Mouse (Mus musculus) mesoderm, embryonic 11.5 days (tissue): ENCODE data around the gene Ptgds.

Experiments used
- DNase-seq: peaks from one replicate; pipeline ENCODE4 v3.0.0-alpha.2; 2012; ENCODE audit warnings: low read depth, low spot score

The Ptgds gene

DNA sequence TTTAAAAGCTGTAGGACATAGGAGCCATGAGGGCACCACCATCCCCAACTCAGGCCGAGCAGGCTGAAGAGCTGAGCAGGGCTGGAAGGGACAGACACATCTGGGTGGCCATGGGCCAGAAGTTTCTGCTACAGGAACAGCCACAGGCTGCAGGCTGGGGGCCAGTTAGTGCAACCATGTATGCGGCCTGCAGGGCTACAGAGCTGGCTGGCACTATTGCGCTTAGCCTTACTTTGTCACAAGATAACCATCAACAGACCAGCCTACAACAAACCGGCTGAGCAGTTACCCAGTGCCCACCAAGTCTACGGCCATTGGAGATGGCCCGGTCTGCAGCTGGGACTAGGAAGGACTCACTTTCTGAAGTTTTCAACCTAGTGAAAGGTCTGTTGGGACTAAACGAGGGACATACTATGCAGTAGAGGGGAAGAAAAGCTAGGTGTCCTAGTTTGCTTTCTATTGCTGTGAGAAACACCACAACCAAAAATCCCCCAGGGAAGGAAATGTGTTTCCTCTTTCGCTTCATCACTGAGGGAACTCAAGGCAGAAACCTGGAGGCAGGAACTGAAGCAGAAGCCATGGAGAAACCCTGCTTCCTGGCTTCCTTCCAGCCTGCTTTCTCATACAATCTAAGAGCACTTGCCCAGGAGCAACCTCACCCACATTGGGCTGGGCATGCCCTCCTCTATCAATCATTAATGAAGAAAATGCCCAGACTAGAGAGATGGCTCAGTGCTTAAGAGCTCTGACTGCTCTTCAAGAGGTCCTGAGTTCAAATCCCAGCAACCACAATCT is 18.8 kb downstream of the Ptgds start:
- no peak for DNase-seq

DNA sequence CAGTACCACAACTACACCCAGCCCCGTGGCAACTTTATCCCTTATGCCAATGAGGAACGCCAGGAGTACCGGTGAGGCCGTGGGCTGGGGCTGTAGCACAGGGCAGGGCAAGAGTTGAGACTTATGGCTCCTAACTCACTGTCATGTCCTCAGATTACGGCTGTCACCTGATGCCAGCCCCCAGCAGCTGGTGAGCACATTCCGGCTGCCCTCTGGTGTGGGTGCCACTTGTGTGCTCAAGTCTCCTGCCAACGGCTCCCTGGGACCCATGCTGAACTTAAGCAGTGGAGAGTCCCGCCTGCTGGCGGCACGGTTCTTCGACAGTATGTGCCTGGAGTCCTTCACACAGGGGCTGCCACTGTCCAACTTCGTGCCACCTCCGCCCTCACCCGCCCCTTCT is 27.2 kb downstream of the Ptgds start:
- DNase-seq, result no peak

DNA sequence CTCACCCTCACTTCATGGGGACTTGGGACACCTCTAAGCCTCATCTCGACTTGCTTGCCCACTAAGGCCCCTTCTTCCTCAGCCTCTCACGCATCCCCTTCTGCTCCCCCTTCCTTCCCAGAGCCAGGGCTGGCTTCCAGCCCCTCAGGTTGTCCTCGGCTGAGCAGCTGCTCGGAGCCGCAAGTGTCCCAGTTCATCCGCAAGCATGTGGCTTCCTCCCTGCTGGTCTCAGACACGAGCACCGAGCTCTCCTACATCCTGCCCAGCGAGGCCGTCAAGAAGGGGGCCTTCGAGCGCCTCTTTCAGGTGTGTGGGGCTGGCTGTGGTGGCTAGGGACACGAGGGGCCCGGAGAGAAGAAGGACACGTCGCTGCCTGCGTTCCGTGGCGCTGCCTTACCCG is 28.8 kb downstream of the Ptgds start:
- no peak for DNase-seq

DNA sequence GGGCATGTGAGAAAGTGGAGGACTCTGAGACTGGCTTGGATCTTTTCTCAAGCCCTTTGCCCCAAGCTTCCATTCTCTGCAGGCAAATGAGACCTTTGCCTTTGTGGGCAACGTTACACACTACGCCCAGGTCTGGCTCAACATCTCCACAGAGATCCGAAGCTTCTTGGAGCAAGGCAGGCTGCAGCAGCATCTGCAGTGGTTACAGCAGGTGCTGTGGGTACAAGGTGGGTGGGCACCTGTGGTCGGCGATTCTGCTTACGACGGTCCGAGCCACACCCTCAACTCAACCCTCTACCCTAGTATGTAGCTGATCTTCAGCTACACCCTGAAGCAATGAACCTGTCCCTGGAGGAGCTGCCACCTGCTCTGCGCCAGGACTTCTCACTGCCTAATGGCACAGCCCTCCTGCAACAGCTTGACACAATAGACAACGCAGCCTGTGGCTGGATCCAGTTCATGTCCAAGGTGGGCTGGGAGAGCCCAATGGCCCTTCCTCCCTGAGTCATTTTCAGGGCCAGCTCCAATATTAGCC is 33.5 kb downstream of the Ptgds start:
- DNase-seq, result no peak

DNA sequence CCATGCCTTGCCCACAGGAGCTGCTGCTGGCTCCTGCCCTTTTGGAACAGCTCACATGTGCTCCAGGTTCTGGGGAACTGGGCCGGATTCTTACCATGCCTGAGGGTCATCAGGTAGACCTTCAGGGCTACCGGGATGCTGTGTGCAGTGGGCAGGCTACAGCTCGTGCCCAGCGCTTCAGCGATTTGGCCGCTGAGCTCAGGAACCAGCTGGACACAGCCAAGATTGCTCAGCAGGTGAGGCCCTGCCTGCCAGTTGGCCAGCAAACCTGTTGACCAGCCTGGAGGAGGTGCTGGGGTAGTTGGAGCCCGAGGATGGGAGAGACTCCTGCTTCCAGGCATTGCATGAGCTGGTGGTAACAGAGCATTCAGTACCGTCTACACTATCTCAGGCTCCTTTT is 35.6 kb downstream of the Ptgds start:
- no peak for DNase-seq

DNA sequence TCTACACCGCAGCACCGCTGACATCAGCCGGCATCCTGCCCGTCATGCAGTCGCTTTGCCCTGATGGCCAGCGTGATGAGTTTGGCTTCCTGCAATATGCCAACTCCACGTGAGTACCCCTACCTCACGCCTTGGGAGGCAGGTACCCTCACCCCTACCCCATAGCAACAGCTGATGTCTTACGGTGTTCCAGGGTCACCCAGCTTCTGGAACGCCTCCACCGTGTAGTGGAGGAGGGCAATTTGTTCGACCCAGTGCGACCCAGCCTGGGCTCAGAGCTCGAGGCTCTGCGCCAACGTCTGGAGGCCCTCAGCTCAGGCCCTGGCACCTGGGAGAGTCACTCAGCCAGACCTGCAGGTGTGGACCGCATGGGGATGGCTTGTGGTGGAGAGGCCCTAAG is 36.7 kb downstream of the Ptgds start:
- DNase-seq, result no peak

DNA sequence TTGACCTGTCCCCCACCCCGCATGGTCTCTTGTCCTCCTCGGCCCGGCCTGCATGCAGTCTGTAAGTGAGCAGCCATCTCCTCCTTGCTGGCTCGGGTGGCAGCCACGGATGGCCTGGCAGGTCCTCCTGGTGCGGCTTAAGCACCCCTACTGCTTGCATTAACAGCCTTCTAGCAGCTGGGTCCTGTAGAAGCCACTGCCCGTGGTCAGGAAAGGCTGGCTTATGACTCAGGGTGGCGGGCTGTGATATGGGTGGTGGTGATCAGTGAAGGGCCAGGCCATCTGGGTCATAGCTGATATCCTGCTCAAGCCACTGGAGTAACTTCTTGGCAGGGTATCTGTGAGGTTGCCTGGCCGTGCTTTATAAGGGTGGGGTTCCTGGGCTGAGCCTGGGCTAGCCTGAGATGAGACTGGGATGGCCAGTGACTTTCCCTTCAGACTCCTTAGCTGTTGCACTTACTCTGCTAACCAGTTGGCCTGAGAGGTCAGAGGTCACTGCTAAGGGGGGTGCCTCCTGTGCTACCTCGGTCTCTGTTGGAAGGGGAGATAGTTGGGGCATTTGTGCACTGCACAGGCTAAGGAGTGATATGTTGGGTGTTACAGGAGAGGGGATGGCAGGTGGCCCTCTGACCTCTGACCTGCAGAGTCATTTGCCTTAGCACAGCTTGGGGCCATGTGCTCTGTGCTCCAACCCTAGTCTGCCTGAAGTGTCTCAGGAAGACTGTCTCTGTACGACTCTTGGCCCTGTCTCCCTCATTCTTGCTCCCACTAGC is 37.3 kb downstream of the Ptgds start:
- no peak for DNase-seq

DNA sequence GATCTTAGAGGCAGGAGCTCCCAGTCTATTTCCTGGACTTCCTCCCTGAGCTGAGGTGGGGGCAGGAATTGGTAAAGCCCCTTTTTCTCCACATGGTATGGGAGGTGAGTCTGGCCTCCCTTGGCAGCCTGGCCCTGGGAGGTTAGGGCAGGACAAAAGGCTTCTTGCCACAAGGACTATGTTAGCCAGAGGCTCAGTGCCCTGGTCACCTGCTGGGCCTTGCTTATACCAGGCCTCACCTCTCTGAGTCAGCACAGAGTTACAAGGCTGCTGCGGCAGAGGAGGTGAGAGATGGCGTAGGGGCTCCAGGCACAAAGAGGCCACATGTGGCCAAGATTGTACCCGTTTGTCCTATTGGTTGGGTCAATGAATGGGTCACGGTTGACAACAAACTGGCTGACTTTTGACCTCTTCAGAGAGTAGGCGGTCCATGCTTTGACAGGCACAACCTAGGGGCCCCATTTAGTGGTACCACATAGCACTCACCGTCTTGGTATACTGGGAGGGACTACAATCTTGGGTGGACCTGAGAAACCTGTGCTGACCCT is 38.5 kb downstream of the Ptgds start:
- DNase-seq, result no peak

GRCm38 (mm10) chr2:25430395-25431233 is 39.2 kb downstream of the Ptgds start:
- no peak for DNase-seq

DNA sequence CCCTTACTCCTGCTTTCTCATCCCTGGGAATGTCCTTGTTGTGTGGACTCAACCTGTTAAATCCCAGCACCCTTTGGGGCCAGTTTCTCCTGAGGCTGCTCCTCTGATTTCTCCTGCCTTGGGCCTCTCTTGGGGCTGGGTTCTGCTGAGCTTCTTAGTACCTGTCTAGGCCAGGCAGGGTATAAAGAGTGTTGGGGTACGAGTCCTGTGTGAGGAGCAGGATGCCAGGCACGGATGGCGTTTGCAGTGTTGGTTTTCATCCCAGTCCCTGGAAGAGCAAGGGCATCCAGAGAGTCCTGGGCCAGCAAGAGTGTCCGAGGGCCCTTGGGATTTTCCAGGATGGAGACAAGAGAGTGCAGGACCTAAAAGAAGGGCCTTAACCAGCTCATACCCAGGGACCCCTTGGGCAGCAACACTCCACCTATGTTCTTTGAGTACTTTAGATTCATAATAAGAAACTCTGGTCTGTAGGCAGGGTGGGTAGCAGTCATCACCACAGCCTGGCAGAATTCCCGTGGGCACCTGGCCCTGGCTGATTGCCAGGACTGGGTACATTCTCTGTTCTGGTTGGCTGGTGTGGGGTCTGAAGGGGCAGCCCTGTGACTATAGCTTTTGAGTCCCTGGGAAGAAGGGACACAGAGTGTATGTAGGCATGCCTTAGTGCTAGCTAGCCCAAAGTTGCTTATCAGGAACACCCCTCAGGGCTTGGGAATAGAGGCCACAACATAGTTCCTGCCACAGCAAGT is 40.2 kb downstream of the Ptgds start:
- no peak for DNase-seq

GRCm38 (mm10) chr2:25428442-25429236 is 41.2 kb downstream of the Ptgds start, which contains the start of gene Abca2:
Gene Abca2, plus strand, starts transcription at chr2:25428703.
- DNase-seq, result peak; percentile 94

DNA sequence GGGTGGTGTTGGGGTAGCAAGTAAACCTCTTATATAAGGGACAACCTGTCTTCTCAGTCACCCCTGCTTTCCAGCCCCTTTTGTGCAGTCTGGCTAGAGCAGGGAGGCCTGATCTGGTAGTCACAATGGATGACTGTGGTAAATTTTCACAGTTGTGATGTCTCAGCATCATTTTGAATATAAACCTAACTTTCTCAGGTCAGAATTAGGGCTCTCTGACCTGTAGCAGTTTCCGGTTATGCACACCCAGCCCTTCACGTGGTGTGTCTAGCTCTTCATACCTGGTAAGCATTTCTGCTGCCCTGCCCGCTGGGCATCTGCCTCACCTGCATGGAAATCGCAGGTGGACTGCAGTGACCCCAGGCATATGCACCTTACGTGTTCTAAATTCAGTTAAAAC is 42.6 kb downstream of the Ptgds start:
- no peak for DNase-seq

DNA sequence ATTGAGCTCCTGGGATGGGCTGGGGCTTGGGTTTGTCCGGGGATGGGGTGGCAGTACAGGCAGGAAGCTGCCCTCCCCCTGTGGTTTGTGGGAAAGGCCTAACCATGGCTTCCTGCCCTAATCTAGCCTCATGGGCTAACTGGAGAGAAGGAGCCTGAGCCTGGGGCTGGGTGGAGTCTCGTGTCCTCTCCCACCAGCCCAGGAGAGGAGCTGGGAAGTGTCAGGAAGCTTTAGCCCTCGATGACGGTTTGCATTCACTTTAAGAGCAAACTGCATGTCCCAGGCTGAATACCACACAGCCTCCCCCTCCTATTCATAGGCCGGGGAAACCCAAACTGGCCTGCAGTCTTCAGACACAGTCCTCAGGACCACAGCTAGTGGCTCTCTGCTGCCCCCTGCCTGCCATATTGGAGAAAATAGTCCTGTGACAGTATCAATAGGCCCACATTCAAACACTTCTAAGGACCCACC is 43.1 kb downstream of the Ptgds start:
- DNase-seq, result peak; percentile 74

GRCm38 (mm10) chr2:25425481-25425880 is 44.4 kb downstream of the Ptgds start:
- DNase-seq, result no peak

- DNase-seq, result no peak
These were observed 46.2 kb downstream of the Ptgds start for GRCm38 (mm10) chr2:25423626-25424025.

DNA sequence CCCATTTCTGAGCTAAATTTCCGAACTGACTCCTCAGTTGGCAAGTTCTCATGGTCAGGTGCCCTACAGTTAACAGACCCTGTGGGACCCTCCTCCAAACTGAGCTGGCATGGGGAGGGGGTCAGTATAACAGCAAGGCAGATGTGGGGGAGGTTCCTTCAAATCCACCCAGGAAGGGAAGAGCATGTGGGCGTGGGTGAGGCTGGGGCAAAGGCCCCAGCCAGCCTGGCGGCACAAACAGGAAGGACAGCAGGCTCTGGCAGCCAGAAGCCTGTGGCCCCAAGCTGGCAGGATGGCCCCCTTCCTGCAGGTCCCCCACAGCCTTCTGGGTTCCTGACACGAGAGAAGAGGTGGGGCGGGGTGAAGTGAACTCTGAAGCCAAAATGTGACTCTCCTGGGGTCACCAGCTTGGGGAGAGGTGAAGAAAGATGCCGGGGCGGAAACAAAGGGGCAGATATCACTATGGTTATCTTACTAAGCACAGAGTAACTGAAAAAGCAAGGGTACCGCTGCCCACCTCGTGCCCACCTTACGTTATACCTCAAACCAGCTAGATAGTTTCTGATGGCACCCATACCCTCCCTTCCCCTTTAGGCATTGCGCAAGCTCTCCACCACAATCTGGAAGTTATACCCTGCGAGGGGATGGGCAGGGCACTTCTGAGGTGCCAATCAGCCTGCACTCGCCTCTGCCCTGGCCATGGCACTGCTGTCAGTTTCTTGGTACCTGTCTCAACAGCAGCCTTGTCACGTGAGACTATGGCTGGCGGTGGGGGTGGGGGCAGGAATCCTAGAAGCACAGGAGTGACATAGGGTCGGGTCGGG is 47.0 kb downstream of the Ptgds start, which contains the start of gene Fut7:
Gene Fut7, plus strand, starts transcription at position 681 of the 824 bp plus-strand sequence.
- no peak for DNase-seq

- DNase-seq, result peak; percentile 81
These were observed 48.0 kb downstream of the Ptgds start for GRCm38 (mm10) chr2:25421896-25422295.

DNA sequence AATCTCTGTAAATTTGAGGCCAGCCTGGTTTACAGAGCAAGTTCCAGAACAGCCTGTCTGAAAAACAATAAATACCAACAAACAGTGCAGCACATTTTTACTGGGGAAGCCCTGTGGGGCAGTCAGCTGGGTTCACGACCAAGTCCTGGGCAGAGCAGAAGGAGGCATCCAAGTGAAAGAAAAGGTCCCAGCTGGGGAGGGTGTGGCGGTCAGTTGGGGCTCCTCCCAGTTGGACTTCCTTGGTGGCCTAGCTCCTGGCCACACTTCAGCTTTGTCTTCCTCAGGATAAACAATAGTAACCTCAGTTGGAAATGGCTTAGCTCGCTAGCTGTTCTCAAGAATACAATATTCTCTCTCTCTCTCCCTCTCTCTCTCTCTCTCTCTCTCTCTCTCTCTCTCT is 52.4 kb downstream of the Ptgds start:
- DNase-seq, result no peak
